Mouse (Mus musculus) cerebellum, adult 2 months (tissue): ENCODE results near the gene Ifna12.

Source experiments
- CTCF ChIP-seq: fragments of 200-500 bp; IDR thresholded peaks from 2 replicates; pipeline ENCODE4 v1.5.1; 2011; ENCODE audit warnings: low read depth, mild to moderate bottlenecking, control low read depth, low read length, moderate library complexity, borderline replicate concordance; ENCODE audit not compliant: insufficient read depth
- POLR2A ChIP-seq: fragments of 200-500 bp; IDR thresholded peaks from 2 replicates; pipeline ENCODE4 v1.6.1; 2011; ENCODE audit warnings: low read length, control low read depth, borderline replicate concordance; ENCODE audit not compliant: insufficient read depth

DNA sequence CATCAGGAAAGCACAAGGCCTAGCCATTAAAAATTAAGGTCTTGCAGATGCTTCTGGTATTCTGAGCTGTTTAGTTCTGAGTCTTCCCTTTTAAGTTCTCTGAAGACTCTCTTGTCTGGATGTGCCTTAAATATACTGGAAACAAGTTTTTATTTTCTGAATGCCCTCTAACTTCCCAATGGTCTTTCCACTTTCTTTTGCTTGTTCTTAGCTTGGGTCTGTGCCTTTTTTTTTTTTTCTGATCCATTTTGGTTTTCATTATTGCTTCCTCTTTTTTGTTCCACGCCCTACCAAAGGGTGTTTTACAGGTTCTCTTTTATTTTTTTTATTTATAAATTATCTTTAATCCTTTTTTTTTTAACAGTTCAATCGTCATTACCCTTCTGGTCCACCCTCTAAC is 41.2 kb upstream of the Ifna12 start, which contains the start of gene Ifna13:
- no peak for TF ChIP-seq POLR2A
- no peak for TF ChIP-seq CTCF
